Mouse (Mus musculus) brown adipose tissue, adult 24 weeks (tissue): ENCODE data around the gene Gin1. TPM values are rescaled to one million over a fixed set of nuclear protein-coding genes. Genes with fewer than 3 reads are reported as not detected.

ENCODE experiments used
- H3K27ac ChIP-seq: fragments of 200-500 bp; replicated peaks from 2 replicates; pipeline ENCODE4 v1.5.1; 2012; ENCODE audit warnings: low read depth, mild to moderate bottlenecking, low read length
- H3K4me1 ChIP-seq: fragments of 200-500 bp; 2 replicates; pipeline ENCODE4 v1.6.1; 2012; ENCODE audit warnings: low read length, mixed read lengths; ENCODE audit not compliant: control insufficient read depth, insufficient read depth, insufficient read length
- H3K4me3 ChIP-seq: fragments of 200-500 bp; 2 replicates; pipeline ENCODE4 v1.5.1; 2012; ENCODE audit warnings: low read depth, mild to moderate bottlenecking, low read length, moderate library complexity; ENCODE audit not compliant: insufficient read depth
- polyA plus RNA-seq: library from polyadenylated mRNA; stranded (reverse); fragments of >200 nt; gene quantifications from 2 replicates; pipeline ENCODE4 v1.2.4, GENCODE M21; 2012; ENCODE audit not compliant: missing spikeins, insufficient read depth, insufficient read length

Gene Gin1
- polyA plus RNA-seq, 1 experiment = 14.2 TPM

DNA sequence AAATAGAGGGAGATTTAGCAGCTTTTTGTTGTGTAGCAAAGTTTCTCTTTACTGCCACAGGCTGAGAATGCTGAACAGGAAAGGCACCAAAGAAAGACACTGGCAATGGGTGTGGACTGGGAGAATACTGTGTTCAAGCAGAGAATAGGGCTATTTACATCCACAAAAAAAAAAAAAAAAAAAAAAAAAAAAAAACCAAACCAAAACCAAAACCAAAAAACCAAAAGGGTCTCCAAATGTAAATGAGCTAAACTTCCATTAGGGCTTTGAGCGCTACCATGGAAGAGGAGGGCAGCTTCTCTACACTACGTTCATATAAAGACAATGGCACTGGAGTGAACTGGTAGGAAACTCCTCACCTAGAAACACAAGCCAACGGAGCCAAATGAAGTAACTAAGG lies 51.3 kb downstream of the Gin1 start:
- Histone ChIP-seq H3K4me3 (no peak overlapping the region), H3K4me1 (peaks cover 2% of the 10 kb centered on the region; the same call in 1 of the 2 replicates), H3K27ac (no peak overlapping the region)

DNA sequence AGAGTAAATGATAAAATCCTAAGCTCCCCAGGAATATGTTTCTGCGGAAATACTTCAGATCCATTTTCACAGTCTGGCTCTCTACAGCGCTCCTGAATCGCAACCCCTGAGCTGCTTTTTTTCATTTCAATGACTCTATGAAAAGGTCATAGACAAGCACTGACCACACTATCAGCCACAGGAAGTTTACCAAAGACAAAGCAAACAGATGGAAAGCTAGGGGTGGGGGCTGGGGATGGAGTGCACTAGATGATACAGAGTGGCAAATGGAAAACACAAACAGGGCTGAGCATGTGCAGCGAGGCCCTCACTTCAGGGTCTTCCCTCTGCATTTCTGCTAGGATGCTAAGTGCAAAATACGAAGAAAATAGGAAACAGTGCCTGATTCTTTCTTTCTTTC lies 52.2 kb downstream of the Gin1 start:
- H3K4me3 ChIP-seq = no peak overlapping the region
- no peak overlapping the region for H3K27ac ChIP-seq

DNA sequence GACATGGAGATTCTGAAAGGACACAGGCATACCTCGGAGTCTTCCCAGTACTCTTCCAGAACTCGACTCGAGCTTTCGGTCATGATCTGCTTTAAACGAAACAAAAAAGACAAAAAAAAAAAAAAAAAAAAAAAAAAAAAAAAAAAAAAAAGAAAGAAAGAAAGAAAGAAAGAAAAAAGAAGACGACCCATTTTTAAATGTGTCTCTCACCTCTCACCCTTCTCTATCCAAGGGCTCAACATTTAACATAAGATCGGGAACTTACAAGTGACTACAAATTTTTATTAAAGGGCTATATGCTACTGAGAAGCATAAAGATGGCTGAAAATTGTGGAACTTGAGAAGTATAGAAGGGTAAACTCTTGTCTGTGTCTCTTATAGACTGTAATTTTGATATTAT lies 52.9 kb downstream of the Gin1 start:
- H3K4me3 ChIP-seq = no peak overlapping the region
- no peak overlapping the region for H3K27ac ChIP-seq
- peaks cover 2% of the 10 kb centered on the region; the same call in 1 of the 2 replicates for H3K4me1 ChIP-seq

More for the DNA sequence above, 52.2 kb downstream of the Gin1 start:
- peaks cover 2% of the 10 kb centered on the region; the same call in 1 of the 2 replicates for H3K4me1 ChIP-seq

DNA sequence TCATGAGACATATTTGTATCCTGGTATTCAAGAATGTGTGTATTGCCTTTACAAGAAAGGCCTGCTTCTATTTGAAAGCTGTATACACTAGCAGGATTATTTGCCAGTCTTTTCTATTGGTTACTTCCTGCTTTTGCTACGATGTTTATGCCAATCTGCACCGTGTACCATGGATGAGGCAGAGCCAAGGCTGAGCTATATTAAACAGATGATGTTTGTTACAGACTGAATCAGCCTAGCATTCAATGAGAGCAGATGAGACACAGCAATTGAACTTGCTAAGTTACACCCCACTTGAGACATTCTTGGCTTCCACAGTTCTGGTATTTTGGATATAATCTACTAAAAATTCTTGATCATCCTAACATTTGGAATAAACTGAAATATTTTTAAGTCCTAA lies 57.6 kb downstream of the Gin1 start:
- peaks cover 2% of the 10 kb centered on the region; the same call in 1 of the 2 replicates for H3K4me1 ChIP-seq
- H3K27ac ChIP-seq = no peak overlapping the region

DNA sequence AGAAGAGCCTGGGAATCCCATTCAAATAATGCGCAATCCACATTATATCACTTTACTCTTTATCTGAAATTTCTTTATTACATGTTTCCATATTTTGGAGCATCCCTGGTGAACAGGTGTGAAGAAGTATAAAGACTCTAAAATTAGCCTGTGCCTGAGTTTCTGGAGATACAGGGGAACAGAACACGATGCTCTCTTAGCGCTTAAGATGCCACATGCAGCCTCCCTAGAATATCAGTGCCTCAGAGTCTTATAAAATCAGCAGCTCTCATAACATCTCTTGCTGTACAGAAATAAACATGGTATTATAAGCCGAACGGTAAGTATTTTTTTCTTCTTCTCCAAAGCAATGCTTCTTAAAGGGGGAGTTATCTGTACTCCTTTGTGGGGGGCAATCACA lies 58.1 kb downstream of the Gin1 start:
- Histone ChIP-seq H3K4me1 (peaks cover 2% of the 10 kb centered on the region; the same call in 1 of the 2 replicates), H3K4me3 (no peak overlapping the region), H3K27ac (no peak overlapping the region)

More for the DNA sequence above, 57.6 kb downstream of the Gin1 start:
- H3K4me3 ChIP-seq = no peak overlapping the region

DNA sequence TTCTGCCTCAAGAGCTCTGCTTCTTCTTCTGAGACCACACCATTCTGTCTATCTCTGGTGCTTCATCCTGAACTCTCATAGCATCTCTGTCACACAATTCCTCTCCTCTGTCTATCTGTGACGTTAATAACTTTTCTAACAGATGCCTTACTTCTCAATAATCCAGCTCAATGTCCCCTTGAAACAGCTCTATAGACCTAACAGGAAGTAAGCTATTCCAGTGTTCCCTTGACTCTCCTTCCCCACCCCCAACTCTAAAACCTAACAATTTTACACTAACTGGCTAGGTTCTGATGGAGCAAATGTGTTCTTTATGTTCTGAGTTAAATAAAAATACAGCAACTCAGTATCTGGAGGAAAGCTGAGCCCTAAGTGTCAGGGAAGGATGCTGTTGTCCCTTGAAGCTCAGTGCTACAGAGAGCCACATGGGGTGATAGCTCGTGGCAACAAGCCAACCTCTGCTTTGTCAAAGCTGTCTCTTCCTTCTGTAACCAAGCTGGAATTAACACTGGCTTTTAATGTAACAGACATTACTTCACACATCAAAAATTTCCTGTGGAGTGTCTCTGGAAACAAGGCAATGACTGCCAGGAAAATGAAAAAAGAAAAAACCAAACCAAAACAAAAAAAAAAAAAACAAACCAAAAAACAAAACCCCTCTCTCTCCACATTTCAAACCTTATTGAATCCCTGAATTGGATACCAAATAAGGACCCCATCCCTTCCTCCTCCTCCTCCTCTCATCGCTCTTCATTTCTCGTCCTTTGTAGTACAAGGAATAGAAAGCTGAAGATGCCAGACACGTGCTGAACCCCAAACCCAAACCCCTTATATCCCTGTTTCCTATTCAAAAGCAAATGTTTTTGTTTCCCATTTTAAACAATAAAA lies 63.7 kb downstream of the Gin1 start:
- Histone ChIP-seq H3K4me3 (no peak overlapping the region), H3K27ac (no peak overlapping the region), H3K4me1 (no peaks in the 10 kb centered on the region)

DNA sequence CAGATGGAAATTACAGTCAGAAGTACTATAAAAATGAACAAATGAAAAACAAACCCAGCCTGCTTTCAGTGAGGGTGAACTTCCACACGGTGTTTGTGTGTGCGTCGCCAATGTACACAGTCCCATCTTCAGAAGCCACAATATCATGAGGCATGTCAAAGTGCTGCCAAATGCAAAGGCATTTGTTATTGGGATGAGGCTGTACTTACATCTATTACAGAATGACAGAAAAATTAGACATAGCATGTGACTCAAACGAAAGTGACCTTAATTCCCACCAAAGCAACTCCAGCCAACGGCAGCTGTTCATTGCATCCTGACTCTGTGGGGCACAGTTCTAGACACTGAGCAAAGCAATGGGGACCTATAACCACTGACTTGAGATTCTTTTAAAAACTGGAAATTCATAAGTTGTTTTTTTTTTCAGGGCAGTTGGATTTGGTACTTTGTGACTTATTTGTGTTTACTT lies 64.4 kb downstream of the Gin1 start:
- no peak overlapping the region for H3K4me3 ChIP-seq
- H3K27ac ChIP-seq = no peak overlapping the region
- no peaks in the 10 kb centered on the region for H3K4me1 ChIP-seq

Other genes with a start within 250 kb of the Gin1 start
- gene D1Ertd622e, start 108.1 kb upstream of the Gin1 start, polyA plus RNA-seq = 4.3 and 4.9 TPM in 2 replicates
- gene Ppip5k2, start 239 bp downstream of the Gin1 start, polyA plus RNA-seq = 2.3 and 6.8 TPM in 2 replicates